Mouse (Mus musculus): ENCODE results near the gene Rtraf. TPM values are rescaled to one million over a fixed set of nuclear protein-coding genes. Genes with fewer than 3 reads are reported as not detected.
"Not testable (repeated sequence)": the region's sequence is repeated elsewhere in the genome, so short reads cannot be mapped to it uniquely, and the experiment has no call there.

The Rtraf gene
- 168 and 183 TPM in 2 replicates for polyA plus RNA-seq (2014; fragmentation: Nextera tagmentation; extraction: Ambion mirVana)

- Histone ChIP-seq H3K36me3 (ENCODE audit: control insufficient read depth, insufficient read depth, low read length) (peaks cover 11% of the 10 kb centered on the region), H3K27ac (ENCODE audit: low read depth, low read length) (no peak within 1 kb of the TSS; the same call in 1 of the 2 replicates), H3K4me1 (replicated peaks; ENCODE audit: control insufficient read depth, insufficient read depth, low read length) (peaks cover 9% of the 10 kb centered on the region), H3K27me3 (replicated peaks; ENCODE audit: control insufficient read depth, insufficient read depth, low read length) (no peaks in the 10 kb centered on the region), H3K4me3 (ENCODE audit: low read depth, low read length) (peak within 1 kb of the TSS; percentile 76), H3K9me3 (ENCODE audit: control insufficient read depth, low read length) (no peaks in the 10 kb centered on the region), H3K4me2 (peak within 1 kb of the TSS; percentile 84), H3K9ac (ENCODE audit: low read depth, low read length) (peak within 1 kb of the TSS; percentile 83)
- peak; percentile 98 for ATAC-seq (replicated peaks; ENCODE audit: low FRiP score)
- under 1% methylated on average over 80 of the region's 80 CpGs for WGBS
- peak; percentile 87 for DNase-seq (ENCODE audit: low spot score)
These were observed at the start of gene Rtraf for GRCm38 (mm10) chr14:19823321-19824142. Gene Rtraf (minus strand): TSS chr14:19823824.

- Histone ChIP-seq H3K9ac (ENCODE audit: low read depth, low read length) (no peak overlapping the region), H3K36me3 (ENCODE audit: control insufficient read depth, insufficient read depth, low read length) (no peaks in the 10 kb centered on the region), H3K4me2 (no peak overlapping the region), H3K4me1 (replicated peaks; ENCODE audit: control insufficient read depth, insufficient read depth, low read length) (no peaks in the 10 kb centered on the region), H3K27ac (ENCODE audit: low read depth, low read length) (no peak overlapping the region), H3K9me3 (ENCODE audit: control insufficient read depth, low read length) (no peaks in the 10 kb centered on the region), H3K4me3 (ENCODE audit: low read depth, low read length) (no peak overlapping the region), H3K27me3 (replicated peaks; ENCODE audit: control insufficient read depth, insufficient read depth, low read length) (no peaks in the 10 kb centered on the region)
- DNase-seq (ENCODE audit: low spot score) (no peak), ATAC-seq (replicated peaks; ENCODE audit: low FRiP score) (no peak)
- 59% methylated on average over 5 of the region's 5 CpGs for WGBS
These were observed 43.8 kb upstream of the Rtraf start for GRCm38 (mm10) chr14:19867286-19867935.

- H3K4me2 ChIP-seq; H3K27ac ChIP-seq (ENCODE audit: low read depth, low read length); DNase-seq (ENCODE audit: low spot score); H3K4me3 ChIP-seq (ENCODE audit: low read depth, low read length); ATAC-seq (replicated peaks; ENCODE audit: low FRiP score); H3K9me3 ChIP-seq (ENCODE audit: control insufficient read depth, low read length); H3K4me1 ChIP-seq (replicated peaks; ENCODE audit: control insufficient read depth, insufficient read depth, low read length); H3K9ac ChIP-seq (ENCODE audit: low read depth, low read length); H3K36me3 ChIP-seq (ENCODE audit: control insufficient read depth, insufficient read depth, low read length); H3K27me3 ChIP-seq (replicated peaks; ENCODE audit: control insufficient read depth, insufficient read depth, low read length): not testable (repeated sequence)
- 84% methylated on average over 9 of the region's 9 CpGs for WGBS
These were observed 41.5 kb upstream of the Rtraf start for GRCm38 (mm10) chr14:19865121-19865520.

GRCm38 (mm10) chr14:19861311-19862080 is 37.9 kb upstream of the Rtraf start:
- WGBS, result 78% methylated on average over 8 of the region's 8 CpGs
- no peak overlapping the region for H3K4me2 ChIP-seq
- DNase-seq (ENCODE audit: low spot score) (no peak), ATAC-seq (replicated peaks; ENCODE audit: low FRiP score) (no peak)
- no peaks in the 10 kb centered on the region for H3K4me1 ChIP-seq (replicated peaks; ENCODE audit: control insufficient read depth, insufficient read depth, low read length)
- H3K9ac ChIP-seq (ENCODE audit: low read depth, low read length), result no peak overlapping the region
- no peaks in the 10 kb centered on the region for H3K9me3 ChIP-seq (ENCODE audit: control insufficient read depth, low read length)
- no peak overlapping the region for H3K4me3 ChIP-seq (ENCODE audit: low read depth, low read length)
- no peak overlapping the region for H3K27ac ChIP-seq (ENCODE audit: low read depth, low read length)
- no peaks in the 10 kb centered on the region for H3K36me3 ChIP-seq (ENCODE audit: control insufficient read depth, insufficient read depth, low read length)
- no peaks in the 10 kb centered on the region for H3K27me3 ChIP-seq (replicated peaks; ENCODE audit: control insufficient read depth, insufficient read depth, low read length)

- Histone ChIP-seq H3K4me1 (replicated peaks; ENCODE audit: control insufficient read depth, insufficient read depth, low read length) (no peaks in the 10 kb centered on the region), H3K4me2 (no peak overlapping the region), H3K9me3 (ENCODE audit: control insufficient read depth, low read length) (no peaks in the 10 kb centered on the region), H3K27me3 (replicated peaks; ENCODE audit: control insufficient read depth, insufficient read depth, low read length) (no peaks in the 10 kb centered on the region), H3K27ac (ENCODE audit: low read depth, low read length) (no peak overlapping the region), H3K9ac (ENCODE audit: low read depth, low read length) (no peak overlapping the region), H3K36me3 (ENCODE audit: control insufficient read depth, insufficient read depth, low read length) (no peaks in the 10 kb centered on the region), H3K4me3 (ENCODE audit: low read depth, low read length) (no peak overlapping the region)
- DNase-seq (ENCODE audit: low spot score), result no peak
- 91% methylated on average over 4 of the region's 4 CpGs for WGBS
- no peak for ATAC-seq (replicated peaks; ENCODE audit: low FRiP score)
These were observed 36.7 kb upstream of the Rtraf start for GRCm38 (mm10) chr14:19860281-19860680.

GRCm38 (mm10) chr14:19858808-19859776 is 35.5 kb upstream of the Rtraf start:
- 46% methylated on average over 8 of the region's 8 CpGs for WGBS
- no peak for ATAC-seq (replicated peaks; ENCODE audit: low FRiP score)
- no peaks in the 10 kb centered on the region for H3K36me3 ChIP-seq (ENCODE audit: control insufficient read depth, insufficient read depth, low read length)

GRCm38 (mm10) chr14:19858279-19858678 is 34.7 kb upstream of the Rtraf start:
- WGBS, result 81% methylated on average over 2 of the region's 2 CpGs

More at GRCm38 (mm10) chr14:19858808-19859776, 35.5 kb upstream of the Rtraf start:
- Histone ChIP-seq H3K27me3 (replicated peaks; ENCODE audit: control insufficient read depth, insufficient read depth, low read length) (no peaks in the 10 kb centered on the region), H3K9ac (ENCODE audit: low read depth, low read length) (no peak overlapping the region), H3K27ac (ENCODE audit: low read depth, low read length) (no peak overlapping the region), H3K4me3 (ENCODE audit: low read depth, low read length) (no peak overlapping the region), H3K9me3 (ENCODE audit: control insufficient read depth, low read length) (no peaks in the 10 kb centered on the region), H3K4me2 (no peak overlapping the region), H3K4me1 (replicated peaks; ENCODE audit: control insufficient read depth, insufficient read depth, low read length) (no peaks in the 10 kb centered on the region)
- DNase-seq (ENCODE audit: low spot score), result no peak

GRCm38 (mm10) chr14:19853471-19853870 is 29.8 kb upstream of the Rtraf start:
- WGBS, result 66% methylated on average over 3 of the region's 3 CpGs
- H3K4me2 ChIP-seq, result no peak overlapping the region
- no peak overlapping the region for H3K4me3 ChIP-seq (ENCODE audit: low read depth, low read length)
- H3K27me3 ChIP-seq (replicated peaks; ENCODE audit: control insufficient read depth, insufficient read depth, low read length), result no peaks in the 10 kb centered on the region
- ATAC-seq (replicated peaks; ENCODE audit: low FRiP score) (no peak), DNase-seq (ENCODE audit: low spot score) (no peak)
- H3K27ac ChIP-seq (ENCODE audit: low read depth, low read length), result no peak overlapping the region
- no peak overlapping the region for H3K9ac ChIP-seq (ENCODE audit: low read depth, low read length)
- H3K4me1 ChIP-seq (replicated peaks; ENCODE audit: control insufficient read depth, insufficient read depth, low read length), result no peaks in the 10 kb centered on the region
- H3K9me3 ChIP-seq (ENCODE audit: control insufficient read depth, low read length), result no peaks in the 10 kb centered on the region
- H3K36me3 ChIP-seq (ENCODE audit: control insufficient read depth, insufficient read depth, low read length), result no peaks in the 10 kb centered on the region

More at GRCm38 (mm10) chr14:19858279-19858678, 34.7 kb upstream of the Rtraf start:
- Histone ChIP-seq H3K27ac (ENCODE audit: low read depth, low read length) (no peak overlapping the region), H3K4me1 (replicated peaks; ENCODE audit: control insufficient read depth, insufficient read depth, low read length) (no peaks in the 10 kb centered on the region), H3K4me2 (no peak overlapping the region), H3K27me3 (replicated peaks; ENCODE audit: control insufficient read depth, insufficient read depth, low read length) (no peaks in the 10 kb centered on the region), H3K4me3 (ENCODE audit: low read depth, low read length) (no peak overlapping the region), H3K9ac (ENCODE audit: low read depth, low read length) (no peak overlapping the region), H3K9me3 (ENCODE audit: control insufficient read depth, low read length) (no peaks in the 10 kb centered on the region), H3K36me3 (ENCODE audit: control insufficient read depth, insufficient read depth, low read length) (no peaks in the 10 kb centered on the region)
- ATAC-seq (replicated peaks; ENCODE audit: low FRiP score), result no peak
- no peak for DNase-seq (ENCODE audit: low spot score)
